Mouse (Mus musculus) MEL (cell line): Measurements from ENCODE around the gene Fastk.

Experiments
- BHLHE40 ChIP-seq: IDR thresholded peaks from 2 replicates; pipeline ENCODE4 v1.6.1; 2012; ENCODE audit warnings: low read depth, mild to moderate bottlenecking, inconsistent platforms, low read length, improper control_type of control experiment, borderline replicate concordance
- CTCF ChIP-seq, 3 experiments: IDR thresholded peaks in 2 of 3; conservative IDR thresholded peaks in 1 of 3; 2 replicates each; pipeline ENCODE4 v1.5.1; 2011 to 2012; ENCODE audit warnings: low read length in 3 of 3, low read depth in 2 of 3, mild to moderate bottlenecking in 2 of 3, improper control_type of control experiment in 1 of 3, inconsistent platforms in 1 of 3, mixed read lengths in 1 of 3, moderate library complexity in 1 of 3; ENCODE audit not compliant: control insufficient read depth in 1 of 3, insufficient read depth in 1 of 3, poor library complexity in 1 of 3, severe bottlenecking in 1 of 3
- EP300 ChIP-seq, 2 experiments: IDR thresholded peaks; 2 replicates each; pipeline ENCODE4 v1.6.1; 2011; ENCODE audit warnings: improper control_type of control experiment in 2 of 2, low read length in 2 of 2, low read depth in 1 of 2, mild to moderate bottlenecking in 1 of 2
- HCFC1 ChIP-seq: IDR thresholded peaks from 2 replicates; pipeline ENCODE4 v1.6.1; 2012; ENCODE audit warnings: low read depth, mild to moderate bottlenecking, inconsistent platforms, low read length, improper control_type of control experiment, moderate library complexity
- NELFE ChIP-seq: IDR thresholded peaks from 2 replicates; pipeline ENCODE4 v1.6.1; 2011; ENCODE audit warnings: low read depth, low read length, improper control_type of control experiment
- POLR2A ChIP-seq, 2 experiments: IDR thresholded peaks; 2 replicates each; pipeline ENCODE4 v1.6.1; 2011 to 2012; ENCODE audit warnings: low read length in 2 of 2, mild to moderate bottlenecking in 2 of 2, control low read depth in 1 of 2, improper control_type of control experiment in 1 of 2, low read depth in 1 of 2, moderate library complexity in 1 of 2; ENCODE audit not compliant: control insufficient read depth in 1 of 2, insufficient read depth in 1 of 2, poor library complexity in 1 of 2

GRCm38 (mm10) chr5:24453985-24454303 is 8.9 kb upstream of the Fastk start:
- TF ChIP-seq BHLHE40: no peak
- no peak for TF ChIP-seq NELFE
- TF ChIP-seq CTCF (IDR thresholded peaks at IDR 0.05 in 2 of 3, conservative IDR thresholded peaks at IDR 0.05 in 1 of 3; ENCODE audit: control insufficient read depth in 1 of 3, insufficient read depth in 1 of 3, low read depth in 2 of 3, low read length in 3 of 3, poor library complexity in 1 of 3, severe bottlenecking in 1 of 3): no peak
- TF ChIP-seq HCFC1: no peak
- TF ChIP-seq POLR2A (IDR thresholded peaks at IDR 0.05; ENCODE audit: control insufficient read depth in 1 of 2, insufficient read depth in 1 of 2, low read depth in 1 of 2, low read length in 2 of 2, poor library complexity in 1 of 2): no peak
- no peak for TF ChIP-seq EP300 (IDR thresholded peaks at IDR 0.05; ENCODE audit: low read depth in 1 of 2, low read length in 2 of 2)
